Mouse (Mus musculus) erythroblast, embryonic 14.5 days (primary cell): Measurements from ENCODE around the gene Vmn1r7.

ENCODE experiments used
- GATA1 ChIP-seq: IDR thresholded peaks from 2 replicates; pipeline ENCODE4 v1.6.1; 2012; ENCODE audit warnings: low read length, inconsistent platforms, mixed read lengths
- TAL1 ChIP-seq: IDR thresholded peaks from 3 replicates; pipeline ENCODE4 v1.6.1; 2012; ENCODE audit warnings: low read length, inconsistent platforms, mixed read lengths

GRCm38 (mm10) chr6:57034674-57035073, 9.6 kb upstream of the Vmn1r7 start:
- TF ChIP-seq TAL1 (no peak), GATA1 (no peak)
